27 mouse cellular contexts compared by ENCODE assay signal in genomic region chr16:49941031-49941430, GRCm38 (mm10).
DNase-seq lines count a peak whose midpoint lies in the region; ATAC-seq and TF ChIP-seq lines count a peak whose summit lies in the region.
"Had no signal": no experiment of that assay in that cellular context is flagged by ENCODE, and none has a peak within 500 bp of the region (broad histone marks: within the 10 kb centered on the region; RNA-seq: fewer than 3 reads in every experiment).

No protein-coding gene starts in this region.

- H3K4me1 ChIP-seq in limb, embryonic 14.5 days (ENCODE audit: control insufficient read depth, insufficient read depth, low read length): no peaks in the 10 kb centered on the region; the same call in 1 of the 2 replicates
- peaks cover 32% of the 10 kb centered on the region for H3K4me1 ChIP-seq in limb, embryonic 10.5 days

- ATAC-seq in limb, embryonic 14.5 days (ENCODE audit: low FRiP score, low read depth): peak; percentile 23; the same call in 1 of the 2 replicates
- ATAC-seq in megakaryocyte-erythroid progenitor cell, adult 5-6 weeks (replicated peaks; ENCODE audit: low FRiP score, low TSS enrichment, poor library complexity, severe bottlenecking): no peak
- ATAC-seq: forebrain, embryonic 13.5 days; forebrain, embryonic 16.5 days; hindbrain, postnatal 0 days; intestine, postnatal 0 days; Patski had no signal

- H3K9me3 ChIP-seq in limb, embryonic 14.5 days (ENCODE audit: control insufficient read depth, low read length): no peaks in the 10 kb centered on the region
- no peaks in the 10 kb centered on the region for H3K9me3 ChIP-seq in limb, embryonic 10.5 days (replicated peaks)
- H3K9me3 ChIP-seq: embryonic facial prominence, embryonic 12.5 days; forebrain, embryonic 13.5 days; heart, embryonic 10.5 days; heart, embryonic 13.5 days had no signal

- no peak overlapping the region for H3K4me2 ChIP-seq in limb, embryonic 14.5 days (replicated peaks; ENCODE audit: low read depth, low read length, severe bottlenecking)
- H3K4me2 ChIP-seq: embryonic facial prominence, embryonic 12.5 days; forebrain, embryonic 13.5 days; heart, embryonic 13.5 days; hindbrain, embryonic 14.5 days had no signal

- no peaks in the 10 kb centered on the region for H3K36me3 ChIP-seq in limb, embryonic 14.5 days (ENCODE audit: control insufficient read depth, insufficient read depth, low read length)
- no peaks in the 10 kb centered on the region for H3K36me3 ChIP-seq in limb, embryonic 10.5 days
- H3K36me3 ChIP-seq: embryonic facial prominence, embryonic 12.5 days; heart, embryonic 10.5 days; heart, embryonic 13.5 days had no signal

- no peaks in the 10 kb centered on the region for H3K27me3 ChIP-seq in limb, embryonic 14.5 days (ENCODE audit: control insufficient read depth, insufficient read depth, low read length)
- H3K27me3 ChIP-seq in limb, embryonic 10.5 days (ENCODE audit: low read depth, poor library complexity, severe bottlenecking): no peaks in the 10 kb centered on the region
- H3K27me3 ChIP-seq: embryonic facial prominence, embryonic 12.5 days; forebrain, embryonic 13.5 days; heart, embryonic 13.5 days; Patski had no signal

- no peak for DNase-seq in limb, embryonic 14.5 days (ENCODE audit: low spot score)
- no peak for DNase-seq in limb, embryonic 10.5 days (ENCODE audit: low spot score)
- peak; percentile 64 for DNase-seq in embryo, embryonic 10.5 days (ENCODE audit: low spot score)
- peak; percentile 50 for DNase-seq in forelimb bud, embryonic 11.5 days (ENCODE audit: low read depth, low spot score)
- DNase-seq in kidney, adult 9 months: no peak
- DNase-seq: adrenal gland, postnatal 10 days; adrenal gland, postnatal 36 days; cerebellum, adult 18-20 months; cerebellum, adult 9-11 months; cerebellum, postnatal 25 days; gastrocnemius, postnatal 10 days; gastrocnemius, postnatal 36 days; heart, adult 2 months; heart, postnatal 14 days; heart, postnatal 4 days; kidney, adult 2 months had no signal

- 60% methylated on average over 1 of the region's 1 CpGs for WGBS in limb, embryonic 14.5 days
- 91% methylated on average over 1 of the region's 1 CpGs for WGBS in limb, embryonic 10.5 days

- no peak overlapping the region for H3K4me3 ChIP-seq in limb, embryonic 14.5 days (replicated peaks; ENCODE audit: low read length)
- no peak overlapping the region for H3K4me3 ChIP-seq in limb, embryonic 10.5 days
- H3K4me3 ChIP-seq: embryonic facial prominence, embryonic 12.5 days; erythroblast, embryonic 14.5 days; forebrain, embryonic 13.5 days; heart, adult 2 months; heart, embryonic 10.5 days; heart, embryonic 13.5 days had no signal

- no peak overlapping the region for H3K9ac ChIP-seq in limb, embryonic 14.5 days (ENCODE audit: low read depth, low read length, severe bottlenecking)
- H3K9ac ChIP-seq: embryonic facial prominence, embryonic 12.5 days; forebrain, embryonic 13.5 days; heart, embryonic 13.5 days; hindbrain, embryonic 14.5 days had no signal

- TF ChIP-seq POLR2A in limb, embryonic 14.5 days (IDR thresholded peaks at IDR 0.05; ENCODE audit: borderline replicate concordance, extremely low read depth, insufficient read depth, insufficient read length): no peak

- no peak overlapping the region for H3K27ac ChIP-seq in limb, embryonic 14.5 days (replicated peaks; ENCODE audit: low read depth, low read length)
- H3K27ac ChIP-seq in limb, embryonic 10.5 days: no peak overlapping the region
- H3K27ac ChIP-seq: embryonic facial prominence, embryonic 12.5 days; forebrain, embryonic 13.5 days; heart, adult 2 months; heart, embryonic 10.5 days; heart, embryonic 13.5 days; hindbrain, embryonic 14.5 days; hindbrain, postnatal 0 days had no signal

Comparison
In these comparisons a context has a peak if more than half of its experiments do, and no peak if none do; other contexts are left out.
1. DNase-seq: peak in embryo, embryonic 10.5 days (single experiment) and forelimb bud, embryonic 11.5 days (single experiment); none in limb, embryonic 14.5 days (single experiment), limb, embryonic 10.5 days (single experiment) and kidney, adult 9 months (single experiment).